Mouse (Mus musculus): ENCODE results near the gene Siah2. TPM values are rescaled to one million over a fixed set of nuclear protein-coding genes. Genes with fewer than 3 reads are reported as not detected.

Siah2 gene
- polyA plus RNA-seq, 1 experiment from 2014 or later = 16.3 TPM

GRCm38 (mm10) chr3:58679996-58680395 is 12.2 kb downstream of the Siah2 start:
- Histone ChIP-seq H3K27ac (0 out of 2 replicates have a peak overlapping the region, but pooled peaks have one; percentile 15), H3K27me3 (ENCODE audit: control insufficient read depth, insufficient read depth, low read length) (no peaks in the 10 kb centered on the region), H3K9ac (no peak overlapping the region), H3K4me2 (replicated peaks) (no peak overlapping the region), H3K4me1 (replicated peaks; ENCODE audit: control insufficient read depth, insufficient read depth, low read length) (peaks cover 22% of the 10 kb centered on the region), H3K36me3 (replicated peaks; ENCODE audit: control insufficient read depth, insufficient read depth) (0 out of 2 replicates have a peak, but pooled peaks cover 10% of the 10 kb centered on the region), H3K9me3 (ENCODE audit: control insufficient read depth, low read length) (no peaks in the 10 kb centered on the region), H3K4me3 (replicated peaks; ENCODE audit: low read length) (no peak overlapping the region)
- 39% methylated on average over 4 of the region's 4 CpGs for WGBS
- ATAC-seq (ENCODE audit: low FRiP score) (no peak), DNase-seq (ENCODE audit: low spot score) (no peak)

GRCm38 (mm10) chr3:58678905-58679304 is 13.3 kb downstream of the Siah2 start:
- no peak for ATAC-seq (ENCODE audit: low FRiP score)
- Histone ChIP-seq H3K9me3 (ENCODE audit: control insufficient read depth, low read length) (no peaks in the 10 kb centered on the region), H3K27me3 (ENCODE audit: control insufficient read depth, insufficient read depth, low read length) (no peaks in the 10 kb centered on the region), H3K4me1 (replicated peaks; ENCODE audit: control insufficient read depth, insufficient read depth, low read length) (peaks cover 22% of the 10 kb centered on the region), H3K9ac (no peak overlapping the region), H3K36me3 (replicated peaks; ENCODE audit: control insufficient read depth, insufficient read depth) (peaks cover 11% of the 10 kb centered on the region; the same call in 1 of the 2 replicates), H3K4me2 (replicated peaks) (no peak overlapping the region), H3K4me3 (replicated peaks; ENCODE audit: low read length) (no peak overlapping the region), H3K27ac (no peak overlapping the region)
- whole genome bisulfite sequencing = 45% methylated on average over 2 of the region's 2 CpGs
- no peak for DNase-seq (ENCODE audit: low spot score)

GRCm38 (mm10) chr3:58678384-58678783 is 13.8 kb downstream of the Siah2 start:
- H3K27ac ChIP-seq = no peak overlapping the region
- no peak overlapping the region for H3K4me2 ChIP-seq (replicated peaks)
- no peak for DNase-seq (ENCODE audit: low spot score)
- H3K9ac ChIP-seq = no peak overlapping the region
- no peak for ATAC-seq (ENCODE audit: low FRiP score)
- 62% methylated on average over 8 of the region's 8 CpGs for WGBS
- H3K27me3 ChIP-seq (ENCODE audit: control insufficient read depth, insufficient read depth, low read length) = no peaks in the 10 kb centered on the region
- H3K9me3 ChIP-seq (ENCODE audit: control insufficient read depth, low read length) = no peaks in the 10 kb centered on the region
- no peak overlapping the region for H3K4me3 ChIP-seq (replicated peaks; ENCODE audit: low read length)
- peaks cover 22% of the 10 kb centered on the region for H3K4me1 ChIP-seq (replicated peaks; ENCODE audit: control insufficient read depth, insufficient read depth, low read length)
- peaks cover 11% of the 10 kb centered on the region; the same call in 1 of the 2 replicates for H3K36me3 ChIP-seq (replicated peaks; ENCODE audit: control insufficient read depth, insufficient read depth)

GRCm38 (mm10) chr3:58677615-58678014 is 14.6 kb downstream of the Siah2 start:
- Histone ChIP-seq H3K4me1 (replicated peaks; ENCODE audit: control insufficient read depth, insufficient read depth, low read length) (peaks cover 22% of the 10 kb centered on the region), H3K36me3 (replicated peaks; ENCODE audit: control insufficient read depth, insufficient read depth) (peaks cover 11% of the 10 kb centered on the region; the same call in 1 of the 2 replicates), H3K27me3 (ENCODE audit: control insufficient read depth, insufficient read depth, low read length) (no peaks in the 10 kb centered on the region), H3K4me3 (replicated peaks; ENCODE audit: low read length) (no peak overlapping the region), H3K27ac (no peak overlapping the region), H3K4me2 (replicated peaks) (no peak overlapping the region), H3K9me3 (ENCODE audit: control insufficient read depth, low read length) (no peaks in the 10 kb centered on the region), H3K9ac (no peak overlapping the region)
- no peak for DNase-seq (ENCODE audit: low spot score)
- 40% methylated on average over 3 of the region's 3 CpGs for WGBS
- ATAC-seq (ENCODE audit: low FRiP score) = no peak

- H3K9ac ChIP-seq = no peak overlapping the region
- DNase-seq (ENCODE audit: low spot score) (no peak), ATAC-seq (ENCODE audit: low FRiP score) (no peak)
- H3K4me1 ChIP-seq (replicated peaks; ENCODE audit: control insufficient read depth, insufficient read depth, low read length) = no peaks in the 10 kb centered on the region
- H3K36me3 ChIP-seq (replicated peaks; ENCODE audit: control insufficient read depth, insufficient read depth) = peaks cover 11% of the 10 kb centered on the region; the same call in 1 of the 2 replicates
- no peaks in the 10 kb centered on the region for H3K9me3 ChIP-seq (ENCODE audit: control insufficient read depth, low read length)
- WGBS = 91% methylated on average over 5 of the region's 5 CpGs
- no peak overlapping the region for H3K27ac ChIP-seq
- no peaks in the 10 kb centered on the region for H3K27me3 ChIP-seq (ENCODE audit: control insufficient read depth, insufficient read depth, low read length)
- H3K4me2 ChIP-seq (replicated peaks) = no peak overlapping the region
- no peak overlapping the region for H3K4me3 ChIP-seq (replicated peaks; ENCODE audit: low read length)
Measured at GRCm38 (mm10) chr3:58673295-58673694, 18.9 kb downstream of the Siah2 start.

GRCm38 (mm10) chr3:58672481-58673183 is 19.6 kb downstream of the Siah2 start:
- H3K4me2 ChIP-seq (replicated peaks) = no peak overlapping the region
- H3K4me1 ChIP-seq (replicated peaks; ENCODE audit: control insufficient read depth, insufficient read depth, low read length) = no peaks in the 10 kb centered on the region
- peaks cover 11% of the 10 kb centered on the region; the same call in 1 of the 2 replicates for H3K36me3 ChIP-seq (replicated peaks; ENCODE audit: control insufficient read depth, insufficient read depth)
- ATAC-seq (ENCODE audit: low FRiP score) (no peak), DNase-seq (ENCODE audit: low spot score) (no peak)
- no peaks in the 10 kb centered on the region for H3K9me3 ChIP-seq (ENCODE audit: control insufficient read depth, low read length)
- H3K4me3 ChIP-seq (replicated peaks; ENCODE audit: low read length) = no peak overlapping the region
- no peaks in the 10 kb centered on the region for H3K27me3 ChIP-seq (ENCODE audit: control insufficient read depth, insufficient read depth, low read length)
- no peak overlapping the region for H3K9ac ChIP-seq
- WGBS = 83% methylated on average over 4 of the region's 4 CpGs
- no peak overlapping the region for H3K27ac ChIP-seq

- no peaks in the 10 kb centered on the region for H3K27me3 ChIP-seq (ENCODE audit: control insufficient read depth, insufficient read depth, low read length)
- no peaks in the 10 kb centered on the region for H3K4me1 ChIP-seq (replicated peaks; ENCODE audit: control insufficient read depth, insufficient read depth, low read length)
- peaks cover 11% of the 10 kb centered on the region; the same call in 1 of the 2 replicates for H3K36me3 ChIP-seq (replicated peaks; ENCODE audit: control insufficient read depth, insufficient read depth)
- H3K9ac ChIP-seq = no peak overlapping the region
- no peak overlapping the region for H3K27ac ChIP-seq
- DNase-seq (ENCODE audit: low spot score) (no peak), ATAC-seq (ENCODE audit: low FRiP score) (no peak)
- 67% methylated on average over 6 of the region's 6 CpGs for WGBS
- H3K4me2 ChIP-seq (replicated peaks) = no peak overlapping the region
- H3K4me3 ChIP-seq (replicated peaks; ENCODE audit: low read length) = no peak overlapping the region
- H3K9me3 ChIP-seq (ENCODE audit: control insufficient read depth, low read length) = no peaks in the 10 kb centered on the region
Measured at GRCm38 (mm10) chr3:58671616-58672250, 20.5 kb downstream of the Siah2 start.

GRCm38 (mm10) chr3:58663970-58664369 is 28.2 kb downstream of the Siah2 start:
- H3K9me3 ChIP-seq (ENCODE audit: control insufficient read depth, low read length) = peaks cover 6% of the 10 kb centered on the region; the same call in 1 of the 2 replicates
- no peak for ATAC-seq (ENCODE audit: low FRiP score)
- H3K27me3 ChIP-seq (ENCODE audit: control insufficient read depth, insufficient read depth, low read length) = no peaks in the 10 kb centered on the region
- no peak overlapping the region for H3K4me2 ChIP-seq (replicated peaks)
- no peak for DNase-seq (ENCODE audit: low spot score)
- no peaks in the 10 kb centered on the region for H3K36me3 ChIP-seq (replicated peaks; ENCODE audit: control insufficient read depth, insufficient read depth)
- no peak overlapping the region for H3K9ac ChIP-seq
- no peak overlapping the region for H3K4me3 ChIP-seq (replicated peaks; ENCODE audit: low read length)
- WGBS = 86% methylated on average over 7 of the region's 7 CpGs
- no peak overlapping the region for H3K27ac ChIP-seq
- no peaks in the 10 kb centered on the region for H3K4me1 ChIP-seq (replicated peaks; ENCODE audit: control insufficient read depth, insufficient read depth, low read length)

GRCm38 (mm10) chr3:58660636-58661035 is 31.6 kb downstream of the Siah2 start:
- no peak for DNase-seq (ENCODE audit: low spot score)
- H3K4me3 ChIP-seq (replicated peaks; ENCODE audit: low read length) = no peak overlapping the region
- no peaks in the 10 kb centered on the region for H3K36me3 ChIP-seq (replicated peaks; ENCODE audit: control insufficient read depth, insufficient read depth)
- no peak overlapping the region for H3K9ac ChIP-seq
- H3K27me3 ChIP-seq (ENCODE audit: control insufficient read depth, insufficient read depth, low read length) = no peaks in the 10 kb centered on the region
- 84% methylated on average over 4 of the region's 4 CpGs for WGBS
- no peaks in the 10 kb centered on the region for H3K4me1 ChIP-seq (replicated peaks; ENCODE audit: control insufficient read depth, insufficient read depth, low read length)
- ATAC-seq (ENCODE audit: low FRiP score) = no peak
- H3K27ac ChIP-seq = no peak overlapping the region
- no peaks in the 10 kb centered on the region for H3K9me3 ChIP-seq (ENCODE audit: control insufficient read depth, low read length)
- no peak overlapping the region for H3K4me2 ChIP-seq (replicated peaks)
